Mouse (Mus musculus): ENCODE data around the gene Gm42791.

DNA sequence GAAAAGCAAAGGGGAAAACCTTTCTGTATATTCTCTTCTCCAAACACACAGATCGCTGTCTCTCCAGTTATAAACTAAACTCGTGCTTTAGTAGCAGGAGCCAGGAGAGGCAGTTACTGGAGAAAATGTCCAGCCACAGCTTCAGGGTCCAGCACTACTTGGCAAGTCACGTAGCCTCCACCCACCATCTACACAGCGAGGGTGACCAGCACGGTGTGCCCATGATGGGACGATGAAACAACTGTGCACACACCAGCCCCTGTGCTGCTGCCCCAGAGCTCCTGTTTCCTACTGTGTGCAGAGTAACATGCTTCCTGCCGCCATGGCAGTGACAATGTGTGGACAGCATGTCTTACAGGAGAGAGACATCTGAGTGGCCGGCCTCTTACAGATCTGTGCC is 121.8 kb downstream of the Gm42791 start:
- TF ChIP-seq CTCF (IDR thresholded peaks at IDR 0.05) (no peak), EP300 (IDR thresholded peaks at IDR 0.05) (no peak)

All from lung, postnatal 0 days (tissue).